Mouse (Mus musculus) MEL (cell line): ENCODE data around the gene Gcsam. TPM values are rescaled to one million over a fixed set of nuclear protein-coding genes. Genes with fewer than 3 reads are reported as not detected.

Experiments used
- DNase-seq: peaks from one replicate; pipeline ENCODE4 v3.0.0; 2011; ENCODE audit warnings: low read depth, low spot score
- H3K27ac ChIP-seq: 2 replicates; pipeline ENCODE4 v1.5.1; 2012; ENCODE audit warnings: low read depth, mild to moderate bottlenecking, control low read depth, low read length, moderate library complexity; ENCODE audit not compliant: control insufficient read depth
- H3K27me3 ChIP-seq, 2 experiments: fragments of 150-350 bp in 1 of 2; sonication (generic) in 1 of 2; 2 replicates each; pipeline ENCODE4 v1.6.1; 2012; ENCODE audit warnings: low read length in 2 of 2, mild to moderate bottlenecking in 2 of 2, improper control_type of control experiment in 1 of 2, moderate library complexity in 1 of 2; ENCODE audit not compliant: insufficient read depth in 2 of 2, control insufficient read depth in 1 of 2
- H3K36me3 ChIP-seq, 2 experiments: 2 replicates each; pipeline ENCODE4 v1.6.1; 2012 to 2014; ENCODE audit warnings: low read length in 2 of 2, improper control_type of control experiment in 1 of 2, inconsistent platforms in 1 of 2, mild to moderate bottlenecking in 1 of 2; ENCODE audit not compliant: insufficient read depth in 2 of 2, control insufficient read depth in 1 of 2
- H3K4me1 ChIP-seq, 2 experiments: fragments of 150-350 bp in 1 of 2; sonication (generic) in 1 of 2; 2 replicates each; pipeline ENCODE4 v1.6.1; 2012; ENCODE audit warnings: low read length in 2 of 2, improper control_type of control experiment in 1 of 2, mild to moderate bottlenecking in 1 of 2; ENCODE audit not compliant: insufficient read depth in 2 of 2, control insufficient read depth in 1 of 2
- H3K4me3 ChIP-seq, 2 experiments: fragments of 150-350 bp in 1 of 2; sonication (generic) in 1 of 2; 2 replicates each; pipeline ENCODE4 v1.5.1; 2012; ENCODE audit warnings: low read depth in 2 of 2, low read length in 2 of 2, mild to moderate bottlenecking in 2 of 2, moderate library complexity in 2 of 2, control low read depth in 1 of 2, improper control_type of control experiment in 1 of 2; ENCODE audit not compliant: control insufficient read depth in 1 of 2, insufficient read depth in 1 of 2
- H3K79me2 ChIP-seq: 2 replicates; pipeline ENCODE4 v1.6.1; 2012; ENCODE audit warnings: mild to moderate bottlenecking, low read length, moderate library complexity; ENCODE audit not compliant: control insufficient read depth, poor library complexity, insufficient read depth
- H3K9ac ChIP-seq: 2 replicates; pipeline ENCODE4 v1.6.1; 2012; ENCODE audit warnings: low read depth, mild to moderate bottlenecking, control low read depth, low read length, moderate library complexity; ENCODE audit not compliant: control insufficient read depth, poor library complexity, severe bottlenecking
- H3K9me3 ChIP-seq: fragments of 150-350 bp; sonication (generic); replicated peaks from 2 replicates; pipeline ENCODE4 v1.6.1; 2012; ENCODE audit warnings: mild to moderate bottlenecking, low read length, improper control_type of control experiment, moderate library complexity; ENCODE audit not compliant: insufficient read depth
- CHD1 ChIP-seq: IDR thresholded peaks from 2 replicates; pipeline ENCODE4 v1.6.1; 2012; ENCODE audit warnings: low read depth, mild to moderate bottlenecking, inconsistent platforms, low read length, improper control_type of control experiment
- CHD2 ChIP-seq: IDR thresholded peaks from 2 replicates; pipeline ENCODE4 v1.6.1; 2011; ENCODE audit warnings: low read length, improper control_type of control experiment
- CTCF ChIP-seq, 3 experiments: IDR thresholded peaks in 2 of 3; conservative IDR thresholded peaks in 1 of 3; 2 replicates each; pipeline ENCODE4 v1.5.1; 2011 to 2012; ENCODE audit warnings: low read length in 3 of 3, low read depth in 2 of 3, mild to moderate bottlenecking in 2 of 3, improper control_type of control experiment in 1 of 3, inconsistent platforms in 1 of 3, mixed read lengths in 1 of 3, moderate library complexity in 1 of 3; ENCODE audit not compliant: control insufficient read depth in 1 of 3, insufficient read depth in 1 of 3, poor library complexity in 1 of 3, severe bottlenecking in 1 of 3
- E2F4 ChIP-seq: IDR thresholded peaks from 2 replicates; pipeline ENCODE4 v1.6.1; 2011; ENCODE audit warnings: low read depth, low read length, improper control_type of control experiment, borderline replicate concordance
- ELF1 ChIP-seq: IDR thresholded peaks from 2 replicates; pipeline ENCODE4 v1.6.1; 2014; ENCODE audit warnings: low read depth, mild to moderate bottlenecking, inconsistent platforms, low read length, improper control_type of control experiment, moderate library complexity
- EP300 ChIP-seq, 2 experiments: IDR thresholded peaks; 2 replicates each; pipeline ENCODE4 v1.6.1; 2011; ENCODE audit warnings: improper control_type of control experiment in 2 of 2, low read length in 2 of 2, low read depth in 1 of 2, mild to moderate bottlenecking in 1 of 2
- ETS1 ChIP-seq: IDR thresholded peaks from 2 replicates; pipeline ENCODE4 v1.6.1; 2012; ENCODE audit warnings: low read depth, mild to moderate bottlenecking, inconsistent platforms, low read length, improper control_type of control experiment, moderate library complexity
- GATA1 ChIP-seq: IDR thresholded peaks from 2 replicates; pipeline ENCODE4 v1.6.1; 2011; ENCODE audit warnings: low read depth, low read length, improper control_type of control experiment
- HCFC1 ChIP-seq: IDR thresholded peaks from 2 replicates; pipeline ENCODE4 v1.6.1; 2012; ENCODE audit warnings: low read depth, mild to moderate bottlenecking, inconsistent platforms, low read length, improper control_type of control experiment, moderate library complexity
- JUND ChIP-seq: IDR thresholded peaks from 2 replicates; pipeline ENCODE4 v1.6.1; 2011; ENCODE audit warnings: low read depth, mild to moderate bottlenecking, improper control_type of control experiment, low read length
- MYB ChIP-seq: IDR thresholded peaks from 2 replicates; pipeline ENCODE4 v1.6.1; 2011; ENCODE audit warnings: mild to moderate bottlenecking, low read depth, low read length, improper control_type of control experiment
- MYC ChIP-seq: IDR thresholded peaks from 2 replicates; pipeline ENCODE4 v1.6.1; 2011; ENCODE audit warnings: low read depth, mild to moderate bottlenecking, low read length, improper control_type of control experiment, moderate library complexity
- NELFE ChIP-seq: IDR thresholded peaks from 2 replicates; pipeline ENCODE4 v1.6.1; 2011; ENCODE audit warnings: low read depth, low read length, improper control_type of control experiment
- RAD21 ChIP-seq: IDR thresholded peaks from 2 replicates; pipeline ENCODE4 v1.6.1; 2011; ENCODE audit warnings: mild to moderate bottlenecking, low read depth, low read length, improper control_type of control experiment
- SMC3 ChIP-seq: IDR thresholded peaks from 2 replicates; pipeline ENCODE4 v1.6.1; 2011; ENCODE audit warnings: low read depth, low read length, improper control_type of control experiment
- TAL1 ChIP-seq: IDR thresholded peaks from 2 replicates; pipeline ENCODE4 v1.6.1; 2012; ENCODE audit warnings: mild to moderate bottlenecking, inconsistent platforms, low read length, moderate library complexity, mixed read lengths
- TBP ChIP-seq: IDR thresholded peaks from 2 replicates; pipeline ENCODE4 v1.8.0; 2011; ENCODE audit warnings: low read depth, low read length, improper control_type of control experiment
- UBTF ChIP-seq: IDR thresholded peaks from 2 replicates; pipeline ENCODE4 v1.6.1; 2012; ENCODE audit warnings: low read depth, mild to moderate bottlenecking, inconsistent platforms, low read length, improper control_type of control experiment, moderate library complexity, borderline replicate concordance; ENCODE audit not compliant: insufficient read depth
- ZMIZ1 ChIP-seq: IDR thresholded peaks from 2 replicates; pipeline ENCODE4 v1.6.1; 2012; ENCODE audit warnings: low read depth, mild to moderate bottlenecking, inconsistent platforms, low read length, improper control_type of control experiment, moderate library complexity
- polyA plus RNA-seq, 2 experiments: library from polyadenylated mRNA; stranded (reverse) in 1 of 2; unstranded in 1 of 2; fragments of >175 nt in 1 of 2; fragments of >200 nt in 1 of 2; gene quantifications; 2 replicates each; pipeline versions ENCODE4 v1.2.1 to v1.2.4; 2012; ENCODE audit warnings: low replicate concordance in 2 of 2, low read depth in 1 of 2; ENCODE audit not compliant: insufficient read length in 2 of 2, insufficient read depth in 1 of 2, missing spikeins in 1 of 2
- total RNA-seq: library from RNA; depleted of rRNA; stranded (reverse); fragments of 300-350 nt; gene quantifications from 2 replicates; pipeline ENCODE4 v1.2.3, GENCODE M21; 2012

Gene Gcsam
- total and polyA plus RNA-seq, 3 experiments, result not detected

DNA sequence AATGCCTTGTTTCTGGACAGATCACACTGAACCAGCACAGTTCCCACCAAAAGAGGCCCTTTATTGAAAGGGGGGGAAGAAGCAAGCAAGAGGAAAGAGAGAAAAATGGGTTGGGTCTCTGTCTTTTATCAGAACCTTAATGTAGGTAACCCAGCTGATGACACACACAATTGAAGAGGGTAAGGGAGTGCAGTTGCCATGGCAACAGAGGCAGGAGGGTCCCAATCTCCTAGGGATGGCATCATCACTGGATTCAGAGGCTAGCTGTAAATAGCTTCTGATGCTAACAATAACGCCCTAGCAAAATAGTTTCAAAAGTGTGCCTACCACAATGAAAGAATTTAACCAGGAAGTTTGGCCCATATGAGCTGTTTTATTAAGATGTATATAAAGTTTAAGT is 16.5 kb upstream of the Gcsam start:
- H3K4me1 ChIP-seq, result no peaks in the 10 kb centered on the region
- H3K9me3 ChIP-seq, result no peaks in the 10 kb centered on the region
- H3K9ac ChIP-seq, result no peak overlapping the region
- H3K27me3 ChIP-seq, result no peaks in the 10 kb centered on the region
- H3K79me2 ChIP-seq, result no peaks in the 10 kb centered on the region
- no peak overlapping the region for H3K4me3 ChIP-seq
- DNase-seq, result no peak
- TF ChIP-seq MYB, result no peak
- no peak for TF ChIP-seq TAL1
- TF ChIP-seq TBP, result no peak
- no peak for TF ChIP-seq RAD21
- no peak for TF ChIP-seq MYC
- TF ChIP-seq SMC3, result no peak
- TF ChIP-seq JUND, result no peak
- TF ChIP-seq NELFE, result no peak
- no peak for TF ChIP-seq ELF1
- no peak for TF ChIP-seq EP300 (IDR thresholded peaks at IDR 0.05; ENCODE audit: low read depth in 1 of 2, low read length in 2 of 2)
- TF ChIP-seq E2F4, result no peak
- TF ChIP-seq CHD2, result no peak
- no peak for TF ChIP-seq CHD1
- no peaks in the 10 kb centered on the region for H3K36me3 ChIP-seq
- no peak overlapping the region for H3K27ac ChIP-seq

DNA sequence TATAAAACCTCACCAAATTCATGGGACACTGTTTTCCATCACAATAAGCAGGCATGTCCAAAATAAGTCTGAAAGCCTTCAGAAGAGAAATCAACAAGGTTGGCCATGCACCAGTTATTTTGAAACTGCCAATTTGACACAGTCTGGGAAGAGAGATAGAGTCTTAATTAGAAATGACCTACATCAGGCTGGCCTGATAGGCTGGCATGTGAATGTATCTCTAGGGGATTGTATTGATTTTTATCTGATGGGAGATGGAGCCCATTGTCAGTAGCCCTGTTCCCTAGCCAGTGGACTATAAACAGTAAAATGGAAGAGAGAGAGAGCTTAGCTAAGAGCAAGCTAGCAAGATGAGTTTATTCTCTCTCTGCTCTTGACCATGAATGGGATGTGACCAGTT is 14.7 kb upstream of the Gcsam start:
- TF ChIP-seq ZMIZ1, result no peak
- TF ChIP-seq HCFC1, result no peak
- no peak for TF ChIP-seq GATA1
- no peak for TF ChIP-seq UBTF
- TF ChIP-seq CHD1, result no peak
- TF ChIP-seq ETS1, result no peak
- no peak for TF ChIP-seq RAD21
- TF ChIP-seq CTCF (IDR thresholded peaks at IDR 0.05 in 2 of 3, conservative IDR thresholded peaks at IDR 0.05 in 1 of 3; ENCODE audit: control insufficient read depth in 1 of 3, insufficient read depth in 1 of 3, low read depth in 2 of 3, low read length in 3 of 3, poor library complexity in 1 of 3, severe bottlenecking in 1 of 3), result no peak
- TF ChIP-seq, all 39 proteins: peak for 0
- H3K36me3 ChIP-seq, result no peaks in the 10 kb centered on the region
- DNase-seq, result no peak
- H3K4me3 ChIP-seq, result no peak overlapping the region
- no peaks in the 10 kb centered on the region for H3K79me2 ChIP-seq
- no peaks in the 10 kb centered on the region for H3K9me3 ChIP-seq
- no peaks in the 10 kb centered on the region for H3K27me3 ChIP-seq
- H3K27ac ChIP-seq, result no peak overlapping the region
- no peaks in the 10 kb centered on the region for H3K4me1 ChIP-seq
- H3K9ac ChIP-seq, result no peak overlapping the region
